Mouse (Mus musculus): ENCODE data around the gene Poc5.

Poc5 gene

GRCm38 (mm10) chr13:96432376-96432811 lies 44.3 kb downstream of the Poc5 start:
- DNase-seq (ENCODE audit: low spot score in 2 of 2): no peak

- DNase-seq (ENCODE audit: low spot score in 2 of 2): no peak
These were observed 44.9 kb downstream of the Poc5 start for GRCm38 (mm10) chr13:96433041-96433440.

GRCm38 (mm10) chr13:96433648-96434190 lies 45.6 kb downstream of the Poc5 start:
- DNase-seq (ENCODE audit: low spot score in 2 of 2): no peak

GRCm38 (mm10) chr13:96434899-96435331 lies 46.8 kb downstream of the Poc5 start:
- no peak for DNase-seq (ENCODE audit: low spot score in 2 of 2)

- DNase-seq (ENCODE audit: low spot score in 2 of 2): no peak
These were observed 47.7 kb downstream of the Poc5 start for GRCm38 (mm10) chr13:96435793-96436192.

- no peak for DNase-seq (ENCODE audit: low spot score in 2 of 2)
These were observed 48.8 kb downstream of the Poc5 start for GRCm38 (mm10) chr13:96436921-96437320.

GRCm38 (mm10) chr13:96440436-96440835 lies 52.3 kb downstream of the Poc5 start:
- no peak for DNase-seq (ENCODE audit: low spot score in 2 of 2)

- DNase-seq (ENCODE audit: low spot score in 2 of 2): no peak
These were observed 62.2 kb downstream of the Poc5 start for GRCm38 (mm10) chr13:96450205-96450856.

- no peak for DNase-seq (ENCODE audit: low spot score in 2 of 2)
These were observed 62.8 kb downstream of the Poc5 start for GRCm38 (mm10) chr13:96450869-96451268.

GRCm38 (mm10) chr13:96451386-96452140 lies 63.5 kb downstream of the Poc5 start:
- no peak for DNase-seq (ENCODE audit: low spot score in 2 of 2)

GRCm38 (mm10) chr13:96452621-96453020 lies 64.5 kb downstream of the Poc5 start:
- DNase-seq (ENCODE audit: low spot score in 2 of 2): no peak

- no peak for DNase-seq (ENCODE audit: low spot score in 2 of 2)
These were observed 66.2 kb downstream of the Poc5 start for GRCm38 (mm10) chr13:96454288-96454687.

GRCm38 (mm10) chr13:96457566-96457965 lies 69.5 kb downstream of the Poc5 start:
- no peak for DNase-seq (ENCODE audit: low spot score in 2 of 2)

- no peak for DNase-seq (ENCODE audit: low spot score in 2 of 2)
These were observed 69.9 kb downstream of the Poc5 start for GRCm38 (mm10) chr13:96458018-96458417.

GRCm38 (mm10) chr13:96458606-96459005 lies 70.5 kb downstream of the Poc5 start:
- DNase-seq (ENCODE audit: low spot score in 2 of 2): no peak

- DNase-seq (ENCODE audit: low spot score in 2 of 2): no peak
These were observed 74.5 kb downstream of the Poc5 start for GRCm38 (mm10) chr13:96462644-96463043.

- DNase-seq (ENCODE audit: low spot score in 2 of 2): no peak
These were observed 77.2 kb downstream of the Poc5 start for GRCm38 (mm10) chr13:96465315-96465714.

Data from right cerebral cortex, postnatal 36 days (tissue).